Mouse (Mus musculus) small intestine, adult 2 months (tissue): ENCODE measurements at regions not wholly inside any gene's neighbourhood (a gene's known extent, or its start where the extent isn't known, plus 50 kb on each side); places are given as distances from the start of the nearest gene placed in this dataset.

Source experiments
- CTCF ChIP-seq: fragments of 200-500 bp; IDR thresholded peaks from 2 replicates; pipeline ENCODE4 v1.5.1; 2012; ENCODE audit warnings: low read depth, mild to moderate bottlenecking, control low read depth, inconsistent platforms, low read length, moderate library complexity, mixed read lengths; ENCODE audit not compliant: insufficient replicate concordance, insufficient read length; ENCODE audit errors: extremely low read depth
- POLR2A ChIP-seq: fragments of 200-500 bp; IDR thresholded peaks from 2 replicates; pipeline ENCODE4 v1.6.1; 2012; ENCODE audit warnings: low read depth, mild to moderate bottlenecking, control low read depth, inconsistent platforms, low read length, moderate library complexity

GRCm38 (mm10) chr11:117586857-117587425, 67.1 kb upstream of the Tnrc6c start:
- no peak for TF ChIP-seq POLR2A
- no peak for TF ChIP-seq CTCF
